Mouse (Mus musculus) hindbrain, embryonic 14.5 days (tissue): ENCODE measurements around the gene Pgam5. TPM values are rescaled to one million over a fixed set of nuclear protein-coding genes. Genes with fewer than 3 reads are reported as not detected.

ENCODE experiments used
- ATAC-seq: fragments of 200-750 bp; cut with Nextera tagmentation; 2 replicates; pipeline ENCODE4 v1.8.0; 2017; ENCODE audit warnings: moderate number of reproducible peaks, mild to moderate bottlenecking, moderate TSS enrichment, moderate library complexity; ENCODE audit not compliant: low FRiP score
- DNase-seq: peaks from one replicate; pipeline ENCODE4 v3.0.0-alpha.2; 2015; ENCODE audit warnings: low spot score
- H3K27ac ChIP-seq: fragments of 300-500 bp; sonication (generic); 2 replicates; pipeline ENCODE4 v1.5.1; 2014; ENCODE audit warnings: mild to moderate bottlenecking, moderate library complexity
- H3K27me3 ChIP-seq: fragments of 300-500 bp; sonication (generic); 2 replicates; pipeline ENCODE4 v1.6.1; 2014; ENCODE audit warnings: mild to moderate bottlenecking, low read length, mixed read lengths; ENCODE audit not compliant: control insufficient read depth, insufficient read depth
- H3K36me3 ChIP-seq: fragments of 300-500 bp; sonication (generic); replicated peaks from 2 replicates; pipeline ENCODE4 v1.6.1; 2014; ENCODE audit not compliant: control insufficient read depth, insufficient read depth
- H3K4me1 ChIP-seq: fragments of 300-500 bp; sonication (generic); replicated peaks from 2 replicates; pipeline ENCODE4 v1.6.1; 2014; ENCODE audit warnings: antibody characterized with exemption, low read length, mixed read lengths; ENCODE audit not compliant: control insufficient read depth, insufficient read depth
- H3K4me2 ChIP-seq: fragments of 300-500 bp; sonication (generic); replicated peaks from 2 replicates; pipeline ENCODE4 v1.6.1; 2014; ENCODE audit warnings: mild to moderate bottlenecking, moderate library complexity
- H3K4me3 ChIP-seq: fragments of 300-500 bp; sonication (generic); replicated peaks from 2 replicates; pipeline ENCODE4 v1.5.1; 2014; ENCODE audit warnings: mild to moderate bottlenecking, low read length
- H3K9ac ChIP-seq: fragments of 300-500 bp; sonication (generic); 2 replicates; pipeline ENCODE4 v1.6.1; 2014
- H3K9me3 ChIP-seq: fragments of 300-500 bp; sonication (generic); 2 replicates; pipeline ENCODE4 v1.6.1; 2016; ENCODE audit warnings: low read length; ENCODE audit not compliant: control insufficient read depth
- WGBS: fragments of 180-500 bp; shearing (Covaris S2); extraction: QIAGEN DNeasy Blood & Tissue Kit; methylation state at CpG from one replicate; pipeline ENCODE4 v1.1.7; 2014; 5-methylcytosine and 5-hydroxymethylcytosine counted together
- polyA plus RNA-seq: library from polyadenylated mRNA; unstranded; fragments of >200 nt; fragmentation: Nextera tagmentation; extraction: Ambion mirVana; gene quantifications from 2 replicates; pipeline ENCODE4 v1.2.1, GENCODE M21; 2014

Gene Pgam5
- polyA plus RNA-seq, 1 experiment from 2014 or later = 108 TPM

- Histone ChIP-seq H3K9ac (peak within 1 kb of the TSS; percentile 63), H3K27me3 (peaks cover 16% of the 10 kb centered on the region), H3K27ac (no peak within 1 kb of the TSS), H3K9me3 (no peaks in the 10 kb centered on the region), H3K4me3 (peak within 1 kb of the TSS; percentile 58), H3K4me1 (0 out of 2 replicates have a peak, but pooled peaks cover 5% of the 10 kb centered on the region), H3K36me3 (0 out of 2 replicates have a peak, but pooled peaks cover 2% of the 10 kb centered on the region), H3K4me2 (peak within 1 kb of the TSS; percentile 88)
- peak; percentile 91 for DNase-seq
- under 1% methylated on average over 58 of the region's 64 CpGs for WGBS
- ATAC-seq = peak; percentile 98
Measured at GRCm38 (mm10) chr5:110285770-110286445, 16.2 kb upstream of the Pgam5 start, which contains the start of the genes Pxmp2 and Pole. Pxmp2 (minus strand) TSS chr5:110286186. Pole (plus strand) TSS chr5:110286306.

DNA sequence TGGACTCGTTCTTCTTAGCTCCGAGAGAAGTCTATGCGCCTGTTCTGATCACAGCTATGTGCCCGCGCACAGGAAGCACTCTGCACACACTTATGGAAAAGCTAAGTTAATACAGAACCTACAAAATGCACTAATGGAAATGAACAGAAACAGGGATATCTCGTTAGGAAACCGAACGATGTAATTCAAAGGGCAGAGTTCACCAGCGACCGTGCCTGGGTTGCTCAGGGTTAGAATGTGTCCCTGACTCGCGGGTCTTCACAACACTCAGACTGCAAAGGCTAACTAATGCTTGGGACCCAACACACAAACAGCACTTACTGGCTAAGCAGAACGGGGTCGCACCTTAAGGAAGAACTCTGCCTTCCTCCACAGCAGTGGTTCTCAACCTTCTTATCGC is 15.4 kb upstream of the Pgam5 start:
- H3K27me3 ChIP-seq = peaks cover 16% of the 10 kb centered on the region

DNA sequence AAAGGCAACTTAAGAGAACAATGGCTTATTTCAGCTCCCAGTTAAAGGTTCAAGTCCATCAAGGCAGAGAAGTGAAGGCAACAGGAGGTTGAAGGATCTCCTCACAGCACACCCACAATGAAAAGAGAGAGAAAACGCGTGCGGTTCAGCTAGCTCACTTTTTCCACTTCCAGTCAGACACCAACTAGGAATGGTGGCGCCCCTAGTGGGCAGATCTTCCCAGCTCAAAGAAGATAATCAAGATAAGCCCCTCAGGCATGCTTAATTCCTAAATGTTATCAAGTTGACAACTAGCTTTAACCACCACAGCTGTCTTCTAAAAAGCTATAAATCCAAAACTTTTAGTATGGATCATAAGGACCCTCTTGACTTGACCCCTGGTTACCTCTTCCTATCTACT is 14.8 kb upstream of the Pgam5 start:
- Histone ChIP-seq H3K36me3 (no peaks in the 10 kb centered on the region), H3K4me3 (no peak overlapping the region), H3K9ac (no peak overlapping the region), H3K27me3 (peaks cover 16% of the 10 kb centered on the region), H3K4me2 (no peak overlapping the region), H3K4me1 (0 out of 2 replicates have a peak, but pooled peaks cover 5% of the 10 kb centered on the region), H3K9me3 (no peaks in the 10 kb centered on the region), H3K27ac (no peak overlapping the region)
- 5% methylated on average over 4 of the region's 4 CpGs for WGBS
- ATAC-seq (no peak), DNase-seq (no peak)

More for the DNA sequence above, 15.4 kb upstream of the Pgam5 start:
- Histone ChIP-seq H3K4me1 (0 out of 2 replicates have a peak, but pooled peaks cover 5% of the 10 kb centered on the region), H3K4me2 (peak overlapping the region; percentile 88), H3K4me3 (peak overlapping the region; percentile 58), H3K27ac (no peak overlapping the region), H3K36me3 (no peaks in the 10 kb centered on the region), H3K9ac (0 out of 2 replicates have a peak overlapping the region, but pooled peaks have one; percentile 63), H3K9me3 (no peaks in the 10 kb centered on the region)
- DNase-seq (no peak), ATAC-seq (no peak)
- 13% methylated on average over 15 of the region's 15 CpGs for WGBS

- Histone ChIP-seq H3K9me3 (no peaks in the 10 kb centered on the region), H3K4me1 (0 out of 2 replicates have a peak, but pooled peaks cover 5% of the 10 kb centered on the region), H3K36me3 (no peaks in the 10 kb centered on the region), H3K27ac (no peak overlapping the region), H3K9ac (no peak overlapping the region), H3K27me3 (peaks cover 16% of the 10 kb centered on the region), H3K4me3 (no peak overlapping the region), H3K4me2 (no peak overlapping the region)
- DNase-seq = no peak
- no peak for ATAC-seq
- WGBS = 93% methylated on average over 2 of the region's 2 CpGs
Measured at GRCm38 (mm10) chr5:110281984-110282383, 12.3 kb upstream of the Pgam5 start.

- ATAC-seq (peak; percentile 27; the same call in 1 of the 2 replicates), DNase-seq (no peak)
- H3K4me3 ChIP-seq = no peak overlapping the region
- no peaks in the 10 kb centered on the region for H3K27me3 ChIP-seq
- H3K4me1 ChIP-seq = no peaks in the 10 kb centered on the region
- no peak overlapping the region for H3K9ac ChIP-seq
- WGBS = 100% methylated on average over 1 of the region's 1 CpGs
- no peaks in the 10 kb centered on the region for H3K36me3 ChIP-seq
- no peak overlapping the region for H3K4me2 ChIP-seq
- H3K9me3 ChIP-seq = no peaks in the 10 kb centered on the region
- no peak overlapping the region for H3K27ac ChIP-seq
Measured at GRCm38 (mm10) chr5:110276910-110277309, 7.2 kb upstream of the Pgam5 start.

- DNase-seq = no peak
- WGBS = 73% methylated on average over 2 of the region's 2 CpGs
- Histone ChIP-seq H3K36me3 (no peaks in the 10 kb centered on the region), H3K4me2 (no peak overlapping the region), H3K27ac (no peak overlapping the region), H3K4me3 (no peak overlapping the region), H3K27me3 (no peaks in the 10 kb centered on the region), H3K9ac (no peak overlapping the region), H3K9me3 (no peaks in the 10 kb centered on the region), H3K4me1 (no peaks in the 10 kb centered on the region)
- ATAC-seq = no peak
Measured at GRCm38 (mm10) chr5:110276391-110276790, 6.7 kb upstream of the Pgam5 start.

DNA sequence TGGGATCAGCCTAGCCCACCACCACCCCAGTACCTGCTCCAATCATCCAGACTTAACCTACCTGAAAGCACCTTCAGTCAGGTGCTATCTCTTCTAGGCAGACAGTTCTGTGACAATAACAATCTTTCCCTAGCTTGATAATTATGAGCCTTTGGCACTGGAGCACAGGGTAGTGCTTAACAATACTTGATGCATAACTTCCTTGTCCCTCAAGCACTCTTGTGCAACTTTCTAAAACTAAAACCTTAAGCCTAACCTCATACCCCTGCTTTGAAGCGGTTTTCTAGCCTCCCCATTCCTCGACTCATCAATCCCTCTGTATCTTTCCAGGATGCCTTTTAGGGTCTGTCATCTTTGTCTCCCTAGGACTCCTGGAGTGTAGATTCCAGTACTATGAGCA is 5.1 kb upstream of the Pgam5 start:
- Histone ChIP-seq H3K4me2 (no peak overlapping the region), H3K36me3 (no peaks in the 10 kb centered on the region), H3K4me1 (no peaks in the 10 kb centered on the region), H3K27ac (no peak overlapping the region), H3K9ac (no peak overlapping the region), H3K9me3 (no peaks in the 10 kb centered on the region), H3K4me3 (no peak overlapping the region), H3K27me3 (no peaks in the 10 kb centered on the region)
- WGBS = 76% methylated on average over 2 of the region's 2 CpGs
- ATAC-seq = no peak
- no peak for DNase-seq

- no peak overlapping the region for H3K4me2 ChIP-seq
- H3K9ac ChIP-seq = no peak overlapping the region
- no peaks in the 10 kb centered on the region for H3K36me3 ChIP-seq
- DNase-seq (no peak), ATAC-seq (no peak)
- 82% methylated on average over 4 of the region's 4 CpGs for WGBS
- no peaks in the 10 kb centered on the region for H3K27me3 ChIP-seq
- H3K9me3 ChIP-seq = no peaks in the 10 kb centered on the region
- H3K4me1 ChIP-seq = no peaks in the 10 kb centered on the region
- no peak overlapping the region for H3K27ac ChIP-seq
- H3K4me3 ChIP-seq = no peak overlapping the region
Measured at GRCm38 (mm10) chr5:110274147-110274546, 4.4 kb upstream of the Pgam5 start.

GRCm38 (mm10) chr5:110270242-110270641 is 529 bp upstream of the Pgam5 start:
- DNase-seq (no peak), ATAC-seq (peak; percentile 12; the same call in 1 of the 2 replicates)
- Histone ChIP-seq H3K27me3 (no peaks in the 10 kb centered on the region), H3K36me3 (peaks cover 26% of the 10 kb centered on the region), H3K27ac (no peak overlapping the region), H3K4me3 (no peak overlapping the region), H3K9ac (no peak overlapping the region), H3K4me1 (peaks cover 9% of the 10 kb centered on the region), H3K4me2 (peak overlapping the region; percentile 25; the same call in 1 of the 2 replicates), H3K9me3 (no peaks in the 10 kb centered on the region)
- WGBS = 93% methylated on average over 6 of the region's 6 CpGs
